Mouse (Mus musculus): ENCODE data around the gene Eno3.

DNA sequence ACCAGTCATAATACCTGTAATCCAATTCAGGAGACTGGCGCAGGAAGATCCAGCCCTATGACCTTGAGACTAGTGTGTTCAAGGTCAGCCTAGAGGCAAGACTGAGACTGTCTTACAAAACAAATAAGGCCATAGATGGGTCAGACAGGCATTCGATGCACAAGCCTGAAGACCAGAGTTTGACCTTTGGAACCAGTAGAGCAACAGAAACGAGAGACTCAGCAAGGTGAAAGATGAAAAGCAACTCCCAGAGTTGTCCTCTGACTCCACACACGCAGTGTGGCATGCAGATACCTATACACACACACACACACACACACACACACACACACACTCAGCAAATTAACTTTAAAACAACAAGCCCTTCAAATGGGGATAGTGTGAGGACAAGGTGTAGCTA, 30.1 kb upstream of the Eno3 start:
- TF ChIP-seq CTCF (conservative IDR thresholded peaks at IDR 0.05; ENCODE audit: low read length) = no peak
- TF ChIP-seq POU5F1 (IDR thresholded peaks at IDR 0.05; ENCODE audit: borderline replicate concordance, low read length) = no peak

Data from E14TG2a.4 (cell line).